Mouse (Mus musculus) left cerebral cortex, postnatal 14 days (tissue): ENCODE measurements around the gene Dgcr2. TPM values are rescaled to one million over a fixed set of nuclear protein-coding genes. Genes with fewer than 3 reads are reported as not detected.

ENCODE experiments used
- DNase-seq, 2 experiments: peaks; one replicate each; pipeline ENCODE4 v3.0.0; 2021 to 2022; ENCODE audit warnings: low spot score in 2 of 2, mixed read lengths in 1 of 2
- intact Hi-C: fragments of 180-260 bp; cut with DNase I; formaldehyde crosslinking; loops from one replicate; pipeline ENCODE4 v1.15.1; 2025
- total RNA-seq, 2 experiments: library from RNA; stranded (reverse); gene quantifications; 2 replicates each; pipeline ENCODE4 v1.2.3; 2021

Gene Dgcr2
- total RNA-seq, 2 experiments from 2014 or later, result 102 to 105 TPM

DNA sequence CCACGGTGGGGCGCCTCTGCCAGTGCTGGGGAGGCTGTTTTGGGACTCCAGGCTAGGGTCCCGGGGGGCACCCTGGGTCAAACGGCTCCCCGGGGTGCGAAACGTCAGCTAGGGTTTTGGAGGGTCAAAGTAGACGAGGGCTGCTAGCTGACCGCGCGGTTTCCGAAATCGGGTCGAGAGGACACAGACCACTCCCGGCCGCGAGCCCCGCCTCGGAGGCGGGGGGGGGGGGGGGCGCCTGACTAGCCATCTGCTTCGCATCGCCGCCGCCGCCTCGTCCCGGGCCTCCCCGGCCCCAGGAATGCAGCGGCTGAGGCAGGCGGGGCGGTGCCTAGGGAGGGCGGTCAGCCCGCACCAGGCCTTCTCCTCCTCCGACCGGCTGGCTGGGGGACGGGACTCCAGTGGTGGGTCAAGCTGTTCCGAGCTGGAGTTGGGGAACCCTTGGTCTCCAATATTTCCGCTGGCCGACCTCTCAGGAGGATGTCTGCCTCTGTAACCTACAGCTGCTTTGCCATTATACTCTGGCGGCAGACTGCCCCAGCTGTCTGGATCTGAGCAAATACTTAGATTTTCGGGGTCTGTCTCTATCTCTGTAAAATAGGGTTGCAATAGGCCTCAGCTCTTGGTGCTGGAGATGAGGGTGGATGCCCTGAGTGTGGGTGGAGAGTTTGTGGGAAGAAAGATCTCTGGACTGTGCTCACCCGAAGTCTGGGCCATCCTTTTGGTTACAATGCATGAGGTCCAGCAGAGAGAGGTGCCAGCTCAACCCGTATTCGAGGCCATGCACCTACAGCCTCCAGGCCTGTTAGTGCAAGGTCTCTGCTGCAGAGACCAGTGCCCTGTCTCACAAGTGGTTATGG lies 99.8 kb downstream of the Dgcr2 start:
- no peak for DNase-seq
- intact Hi-C loops, result no loop called here

DNA sequence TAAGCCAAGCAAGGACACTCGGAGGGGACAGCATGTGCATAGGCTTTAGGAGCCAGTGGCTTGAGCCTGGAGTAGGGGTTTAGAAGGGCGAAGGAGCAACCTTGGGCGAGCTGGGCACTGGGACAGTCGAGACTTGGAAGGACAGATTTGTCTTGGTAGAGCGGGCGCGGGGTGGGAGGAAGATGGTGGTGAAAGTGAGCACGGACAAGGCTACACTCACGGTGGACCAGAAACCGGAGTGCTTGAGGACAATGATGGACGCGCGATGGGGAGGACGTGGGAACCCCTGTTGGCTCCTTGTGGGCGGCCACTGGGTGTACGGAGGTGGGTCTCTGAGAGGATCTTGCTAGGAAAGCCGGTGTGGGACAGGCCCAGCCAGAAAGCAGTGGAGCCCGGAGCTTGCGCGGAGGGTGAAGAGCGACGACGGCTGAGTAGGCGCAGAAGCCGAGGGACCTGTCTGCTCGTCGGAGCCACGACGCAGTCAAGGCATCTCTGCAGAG lies 100.5 kb downstream of the Dgcr2 start:
- intact Hi-C loops, result no loop called here
- DNase-seq, result no peak

DNA sequence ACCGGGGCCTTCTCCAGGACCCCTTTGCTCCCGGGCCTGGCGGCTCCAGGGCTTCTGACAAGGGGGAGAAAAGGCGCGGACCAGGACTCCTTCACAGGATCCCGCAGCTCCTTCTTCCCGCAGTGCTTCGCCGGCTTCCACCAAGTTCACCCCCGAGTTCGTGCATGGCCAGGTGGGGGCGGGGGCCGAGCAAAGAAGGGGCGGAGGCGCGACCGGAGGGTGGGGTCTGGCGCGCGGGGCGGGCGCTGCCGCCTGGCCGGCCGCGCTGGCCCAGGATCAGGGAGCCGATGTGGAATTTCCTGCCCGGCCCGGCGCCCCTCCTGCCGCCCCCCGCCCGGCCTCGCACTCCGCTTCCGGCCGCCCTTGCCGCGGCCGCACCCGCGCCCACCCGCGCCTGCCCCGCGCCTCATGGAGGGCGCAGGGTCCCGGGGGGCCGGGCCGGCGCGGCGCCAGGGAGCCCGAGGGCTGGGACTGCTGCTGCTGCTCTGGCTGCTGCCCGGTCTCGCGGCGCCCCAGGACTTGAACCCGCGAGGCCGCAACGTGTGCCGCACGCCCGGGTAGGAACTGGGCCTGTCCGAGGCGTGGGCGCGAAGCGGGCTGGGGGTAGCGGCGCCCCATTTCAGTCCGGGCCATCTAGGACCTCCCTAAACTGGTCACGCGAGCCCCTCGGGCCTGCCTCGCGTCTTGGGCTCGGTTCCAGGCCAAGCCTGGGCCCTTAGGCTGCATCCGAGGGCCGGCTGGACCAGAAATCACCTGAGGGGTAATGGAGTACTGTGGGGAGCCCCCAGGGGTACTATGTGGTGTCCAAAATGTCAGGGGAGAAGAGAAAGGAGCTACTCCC lies 101.2 kb downstream of the Dgcr2 start, which contains the start of gene Scarf2:
TSS of gene Scarf2 (plus strand) at position 312 of the 841 bp plus-strand sequence.
- no peak for DNase-seq
- intact Hi-C loops, result no loop called here

DNA sequence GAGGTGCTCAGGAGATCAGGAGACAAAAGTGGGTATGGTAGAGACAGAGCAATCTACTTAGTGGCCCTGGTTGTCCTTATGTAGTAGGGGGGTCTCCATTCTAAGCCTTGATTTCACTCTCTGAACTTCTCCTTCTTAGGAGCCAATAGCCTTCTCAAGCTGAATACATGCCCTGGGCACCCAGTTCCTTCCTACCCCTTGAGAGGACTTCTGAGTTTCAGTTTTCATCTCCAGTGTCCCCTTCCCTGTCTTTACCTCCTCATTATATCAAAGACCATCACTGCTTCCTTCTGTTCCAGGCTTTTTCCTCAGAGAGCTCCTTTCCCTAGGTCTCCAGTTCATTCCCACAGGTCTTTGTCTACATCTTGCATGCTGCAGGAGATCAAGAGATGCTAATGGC lies 101.8 kb downstream of the Dgcr2 start:
- intact Hi-C loops, result no loop called here

DNA sequence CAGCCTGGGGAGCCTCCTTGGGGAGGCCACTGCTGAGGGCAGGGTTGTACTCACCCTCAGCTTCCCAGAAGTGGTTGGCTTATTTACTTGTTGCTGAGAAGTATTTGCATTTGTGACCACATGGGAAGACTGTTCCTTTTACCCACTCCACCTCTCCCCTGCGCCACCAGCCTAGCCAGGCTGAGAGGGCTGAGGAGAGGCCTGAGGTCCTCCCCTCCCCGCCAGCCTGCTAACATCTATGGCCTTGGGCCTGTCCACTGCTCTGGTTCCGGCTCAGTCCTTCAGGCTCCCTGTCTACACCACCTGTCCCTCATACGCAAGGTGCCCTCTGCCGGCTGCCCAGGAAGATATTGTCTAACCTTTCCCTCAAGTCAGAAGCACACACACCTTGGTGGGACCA lies 102.7 kb downstream of the Dgcr2 start:
- intact Hi-C loops, result no loop called here
- DNase-seq, result no peak

More for the DNA sequence above, 101.8 kb downstream of the Dgcr2 start:
- no peak for DNase-seq

DNA sequence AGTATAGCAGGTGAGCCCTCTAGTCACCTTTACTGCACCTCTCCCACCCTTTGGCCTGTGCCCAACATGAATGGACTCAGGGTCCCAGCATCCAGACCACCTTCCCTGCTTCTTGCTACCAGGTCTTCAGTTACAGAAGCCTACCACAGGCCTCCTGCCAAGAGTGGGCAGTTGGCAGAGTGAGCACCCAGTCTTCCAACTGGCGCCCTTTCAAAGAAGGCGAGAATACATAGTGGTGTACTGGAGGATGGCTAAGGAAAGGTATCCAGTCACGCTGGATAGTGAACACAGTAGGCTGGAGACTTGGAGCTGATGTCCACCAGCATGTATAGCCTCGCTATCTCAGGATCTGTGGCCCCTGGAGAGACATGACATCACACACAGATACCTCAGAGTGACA lies 104.3 kb downstream of the Dgcr2 start:
- intact Hi-C loops, result no loop called here
- DNase-seq, result no peak

DNA sequence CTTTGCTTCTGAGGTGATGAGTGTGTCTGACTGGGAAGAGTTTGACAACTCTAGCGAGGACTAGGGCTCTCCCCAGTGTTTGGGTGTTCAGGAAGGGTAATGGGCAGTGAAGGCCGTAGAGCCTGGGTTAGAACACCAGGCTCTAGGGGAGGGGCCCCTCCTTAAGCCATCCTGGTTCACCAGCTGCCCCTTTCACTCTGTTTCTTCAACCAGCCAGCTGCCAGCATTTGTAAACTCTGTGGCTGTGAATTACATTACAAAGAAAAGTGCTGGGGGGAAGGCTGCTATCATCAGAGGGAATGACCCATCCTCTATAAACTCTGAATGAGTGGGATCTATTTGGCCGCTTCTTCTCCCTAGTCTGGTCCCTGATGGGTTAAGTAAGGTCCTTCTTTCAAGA lies 105.6 kb downstream of the Dgcr2 start:
- intact Hi-C loops, result no loop called here
- no peak for DNase-seq

Other genes starting within 250 kb of the Dgcr2 start
- 10 to 100 TPM; 68.9 to 70.1 TPM for gene Med15, start 165.7 kb downstream of the Dgcr2 start, total RNA-seq
- gene Klhl22, start 138.9 kb downstream of the Dgcr2 start, total RNA-seq, result 10 to 100 TPM; 93.6 to 98.8 TPM
- 1 to 10 TPM; 3.8 to 4.5 TPM for gene Scarf2, start 101.3 kb downstream of the Dgcr2 start, total RNA-seq
- 1 to 10 TPM; 3.5 to 5.0 TPM for gene B830017H08Rik, start 65.4 kb downstream of the Dgcr2 start, total RNA-seq
- gene Car15, start 60.2 kb downstream of the Dgcr2 start, total RNA-seq, result 10 to 100 TPM; 11.7 to 14.6 TPM
- 1 to 10 TPM; 1.5 to 2.0 TPM for gene Gm20518, start 6.9 kb downstream of the Dgcr2 start, total RNA-seq
- under 1 TPM; 0.11 to 0.23 TPM for gene Tssk1, start 4.3 kb downstream of the Dgcr2 start, total RNA-seq
- not detected for gene Tssk2, start 75 bp upstream of the Dgcr2 start, total RNA-seq
- 10 to 100 TPM; 29.4 to 29.8 TPM for gene Ess2, start 12.8 kb upstream of the Dgcr2 start, total RNA-seq
- gene Gsc2, start 16.5 kb upstream of the Dgcr2 start, total RNA-seq, result not detected
- gene Slc25a1, start 29.7 kb upstream of the Dgcr2 start, total RNA-seq, result 10 to 100 TPM; 52.4 to 53.8 TPM
- gene Vpreb2, start 81.9 kb upstream of the Dgcr2 start, total RNA-seq, result not detected
- 100 to 1,000 TPM; 103 to 111 TPM for gene Dgcr6, start 154.3 kb upstream of the Dgcr2 start, total RNA-seq
- gene Prodh, start 191.6 kb upstream of the Dgcr2 start, total RNA-seq, result 10 to 100 TPM; 27.1 to 33.7 TPM
- gene Rtn4r, start 229.1 kb upstream of the Dgcr2 start, total RNA-seq, result 100 to 1,000 TPM; 105 to 118 TPM